Mouse (Mus musculus): ENCODE measurements around the gene Anapc2.

DNA sequence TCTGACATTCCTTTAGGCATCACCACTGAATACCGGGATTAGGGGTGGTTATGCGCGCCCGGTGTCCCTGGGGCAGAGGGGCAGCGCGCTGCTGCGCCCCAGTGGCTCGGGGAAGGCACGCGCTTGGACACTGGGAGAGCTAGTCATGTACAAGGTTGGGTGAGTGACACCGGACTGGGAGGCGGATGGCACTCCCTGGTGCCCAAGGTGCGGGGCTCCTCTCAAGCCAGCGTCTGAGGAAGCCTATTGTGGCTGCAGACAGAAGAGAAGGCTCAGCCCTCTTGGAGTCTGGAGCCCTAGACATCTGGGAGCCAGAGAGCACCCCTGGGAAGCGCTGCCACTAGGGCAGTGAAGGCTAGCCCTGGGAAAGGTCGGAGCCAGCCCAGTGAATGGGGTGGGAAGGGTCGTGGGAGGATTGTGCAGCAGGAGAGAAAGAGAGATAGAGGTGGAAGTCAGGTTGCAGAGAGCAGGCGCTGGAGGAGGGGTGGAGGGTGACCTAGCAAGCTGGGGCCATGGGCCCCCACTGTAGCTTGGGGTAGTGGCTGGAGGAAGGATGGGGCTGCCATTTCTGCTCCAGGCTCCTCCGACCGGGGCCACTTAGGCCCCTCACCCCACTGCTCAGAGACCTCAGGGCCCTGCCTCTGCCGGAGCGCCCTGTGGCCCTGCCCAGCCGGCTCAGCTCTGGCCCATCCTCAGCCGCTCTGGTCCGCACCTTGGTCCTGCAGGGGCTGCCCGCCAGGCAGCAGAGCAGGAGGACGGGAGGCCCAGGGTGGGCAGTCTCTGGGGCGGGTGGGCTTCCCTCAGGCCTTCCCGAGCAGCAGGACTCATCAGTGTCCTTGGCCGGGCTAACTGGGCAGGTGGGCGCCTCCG is 19.1 kb downstream of the Anapc2 start:
- no peak for TF ChIP-seq CTCF (conservative IDR thresholded peaks at IDR 0.05; ENCODE audit: insufficient read depth, insufficient read length, low read depth, low read length)
- no peak for TF ChIP-seq POLR2A (IDR thresholded peaks at IDR 0.05; ENCODE audit: low read depth, low read length)
